Mouse (Mus musculus) midbrain, embryonic 15.5 days (tissue): ENCODE data around the gene Trappc2l. TPM values are rescaled to one million over a fixed set of nuclear protein-coding genes. Genes with fewer than 3 reads are reported as not detected.
A peak's percentile ranks its signal among the peaks of the same experiment; 100 is the strongest.

Experiments used
- ATAC-seq: fragments of 200-750 bp; cut with Nextera tagmentation; replicated peaks from 2 replicates; pipeline ENCODE4 v1.8.0; 2017; ENCODE audit warnings: moderate TSS enrichment
- H3K27ac ChIP-seq: fragments of 300-500 bp; sonication (generic); 2 replicates; pipeline ENCODE4 v1.5.1; 2015; ENCODE audit warnings: mild to moderate bottlenecking, inconsistent platforms
- H3K27me3 ChIP-seq: fragments of 300-500 bp; sonication (generic); replicated peaks from 2 replicates; pipeline ENCODE4 v1.6.1; 2015; ENCODE audit warnings: inconsistent platforms
- H3K36me3 ChIP-seq: fragments of 300-500 bp; sonication (generic); replicated peaks from 2 replicates; pipeline ENCODE4 v1.6.1; 2015; ENCODE audit warnings: inconsistent platforms
- H3K4me1 ChIP-seq: fragments of 300-500 bp; sonication (generic); 2 replicates; pipeline ENCODE4 v1.6.1; 2015; ENCODE audit warnings: inconsistent platforms
- H3K4me2 ChIP-seq: fragments of 300-500 bp; sonication (generic); 2 replicates; pipeline ENCODE4 v1.6.1; 2015; ENCODE audit warnings: inconsistent platforms, mild to moderate bottlenecking, moderate library complexity
- H3K4me3 ChIP-seq: fragments of 300-500 bp; sonication (generic); 2 replicates; pipeline ENCODE4 v1.5.1; 2015; ENCODE audit warnings: mild to moderate bottlenecking, inconsistent platforms
- H3K9ac ChIP-seq: fragments of 300-500 bp; sonication (generic); 2 replicates; pipeline ENCODE4 v1.6.1; 2015; ENCODE audit warnings: mild to moderate bottlenecking, inconsistent platforms
- H3K9me3 ChIP-seq: fragments of 300-500 bp; sonication (generic); 2 replicates; pipeline ENCODE4 v1.6.1; 2016; ENCODE audit warnings: inconsistent platforms
- whole genome bisulfite sequencing: fragments of 180-500 bp; shearing (Covaris S2); methylation state at CpG from one replicate; pipeline ENCODE4 v1.1.7; 2015; ENCODE audit warnings: mixed read lengths; 5-methylcytosine and 5-hydroxymethylcytosine counted together
- polyA plus RNA-seq: library from polyadenylated mRNA; unstranded; fragments of >200 nt; fragmentation: Nextera tagmentation; extraction: Ambion mirVana; gene quantifications from 2 replicates; pipeline ENCODE4 v1.2.1, GENCODE M21; 2015

The Trappc2l gene
- polyA plus RNA-seq, 1 experiment from 2014 or later = 120 TPM

DNA sequence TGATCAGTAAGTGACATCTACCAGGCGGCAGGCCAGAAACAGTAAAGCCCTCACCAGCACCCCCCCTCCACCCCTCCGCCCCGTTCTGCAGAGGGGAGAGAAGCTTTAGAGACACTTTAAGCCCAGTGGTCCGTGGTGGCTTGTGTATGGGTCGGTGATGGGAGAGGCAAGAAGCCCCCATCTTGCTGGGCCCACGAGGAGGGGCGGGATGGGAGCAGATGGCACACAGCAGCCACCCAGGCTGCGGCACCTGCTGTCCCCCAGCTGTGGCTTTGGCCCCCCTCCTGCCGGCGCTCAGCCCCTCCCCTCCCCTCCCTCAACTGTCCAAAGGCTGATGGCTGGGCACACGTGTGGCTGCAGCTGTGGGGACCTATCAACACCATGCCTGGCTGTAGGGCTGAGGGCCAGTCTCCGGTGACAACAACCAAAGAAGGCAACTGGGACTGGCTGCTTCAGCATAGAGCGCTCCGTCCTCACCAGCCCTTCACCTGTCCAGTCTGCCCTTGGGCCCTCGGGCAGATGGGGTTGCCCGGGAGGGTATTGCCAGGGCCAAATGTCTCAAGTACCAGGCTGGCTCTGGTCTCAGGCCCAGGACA is 40.0 kb downstream of the Trappc2l start:
- H3K4me1 ChIP-seq = peaks cover 11% of the 10 kb centered on the region; the same call in 1 of the 2 replicates
- no peak for ATAC-seq

DNA sequence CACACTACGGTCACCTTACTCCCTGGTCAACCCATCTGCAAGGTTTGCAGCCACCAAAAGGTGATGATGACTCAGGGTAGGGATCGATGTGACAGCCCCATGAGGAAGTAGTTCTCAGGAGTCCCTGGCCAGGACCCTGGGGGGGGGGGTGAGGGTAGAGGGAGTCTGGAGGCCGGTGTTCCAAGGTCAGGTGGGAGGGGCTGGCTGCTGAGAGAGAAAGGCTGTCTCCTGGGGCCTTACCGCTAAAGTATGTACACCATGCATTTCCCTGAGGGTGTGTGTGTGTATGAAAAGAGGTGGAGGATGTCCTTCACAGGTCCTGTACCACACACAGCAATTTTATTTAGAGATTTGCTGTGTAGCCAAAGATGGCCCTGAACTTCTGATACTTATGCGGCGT is 41.2 kb downstream of the Trappc2l start:
- WGBS = 81% methylated on average over 6 of the region's 6 CpGs
- no peaks in the 10 kb centered on the region for H3K27me3 ChIP-seq
- H3K4me2 ChIP-seq = no peak overlapping the region
- no peak overlapping the region for H3K4me3 ChIP-seq
- ATAC-seq = no peak
- no peak overlapping the region for H3K27ac ChIP-seq
- H3K4me1 ChIP-seq = peaks cover 14% of the 10 kb centered on the region
- no peak overlapping the region for H3K9ac ChIP-seq
- H3K9me3 ChIP-seq = no peaks in the 10 kb centered on the region
- peaks cover 5% of the 10 kb centered on the region; the same call in 1 of the 2 replicates for H3K36me3 ChIP-seq

More for the DNA sequence above, 40.0 kb downstream of the Trappc2l start:
- Histone ChIP-seq H3K4me2 (no peak overlapping the region), H3K27ac (no peak overlapping the region), H3K27me3 (no peaks in the 10 kb centered on the region), H3K36me3 (peaks cover 11% of the 10 kb centered on the region; the same call in 1 of the 2 replicates), H3K9ac (no peak overlapping the region), H3K9me3 (no peaks in the 10 kb centered on the region), H3K4me3 (no peak overlapping the region)
- WGBS = 59% methylated on average over 16 of the region's 16 CpGs

DNA sequence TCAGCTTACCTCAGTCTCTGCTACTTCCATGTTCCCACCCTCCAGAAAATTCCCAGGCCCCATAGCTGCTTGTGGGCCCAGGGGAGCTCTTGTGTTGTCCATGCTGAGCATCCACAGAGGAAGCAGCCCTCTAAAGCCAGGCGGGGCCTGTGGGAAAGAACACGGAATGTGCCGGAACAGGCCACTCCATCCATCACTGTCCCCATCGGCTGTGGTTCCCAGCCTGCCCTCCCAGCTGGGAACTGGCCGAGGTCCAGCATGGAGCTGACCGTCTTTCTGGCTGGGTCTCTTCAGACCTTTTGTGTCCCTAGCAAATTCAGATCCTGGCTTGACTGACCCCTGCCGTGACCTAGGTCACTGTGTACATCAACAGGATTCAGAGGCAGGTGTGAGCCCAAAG is 43.3 kb downstream of the Trappc2l start:
- Histone ChIP-seq H3K36me3 (no peaks in the 10 kb centered on the region), H3K27ac (no peak overlapping the region), H3K9me3 (no peaks in the 10 kb centered on the region), H3K4me1 (peaks cover 14% of the 10 kb centered on the region), H3K4me3 (no peak overlapping the region), H3K9ac (no peak overlapping the region), H3K4me2 (no peak overlapping the region), H3K27me3 (no peaks in the 10 kb centered on the region)
- WGBS = 79% methylated on average over 7 of the region's 7 CpGs
- ATAC-seq = no peak

DNA sequence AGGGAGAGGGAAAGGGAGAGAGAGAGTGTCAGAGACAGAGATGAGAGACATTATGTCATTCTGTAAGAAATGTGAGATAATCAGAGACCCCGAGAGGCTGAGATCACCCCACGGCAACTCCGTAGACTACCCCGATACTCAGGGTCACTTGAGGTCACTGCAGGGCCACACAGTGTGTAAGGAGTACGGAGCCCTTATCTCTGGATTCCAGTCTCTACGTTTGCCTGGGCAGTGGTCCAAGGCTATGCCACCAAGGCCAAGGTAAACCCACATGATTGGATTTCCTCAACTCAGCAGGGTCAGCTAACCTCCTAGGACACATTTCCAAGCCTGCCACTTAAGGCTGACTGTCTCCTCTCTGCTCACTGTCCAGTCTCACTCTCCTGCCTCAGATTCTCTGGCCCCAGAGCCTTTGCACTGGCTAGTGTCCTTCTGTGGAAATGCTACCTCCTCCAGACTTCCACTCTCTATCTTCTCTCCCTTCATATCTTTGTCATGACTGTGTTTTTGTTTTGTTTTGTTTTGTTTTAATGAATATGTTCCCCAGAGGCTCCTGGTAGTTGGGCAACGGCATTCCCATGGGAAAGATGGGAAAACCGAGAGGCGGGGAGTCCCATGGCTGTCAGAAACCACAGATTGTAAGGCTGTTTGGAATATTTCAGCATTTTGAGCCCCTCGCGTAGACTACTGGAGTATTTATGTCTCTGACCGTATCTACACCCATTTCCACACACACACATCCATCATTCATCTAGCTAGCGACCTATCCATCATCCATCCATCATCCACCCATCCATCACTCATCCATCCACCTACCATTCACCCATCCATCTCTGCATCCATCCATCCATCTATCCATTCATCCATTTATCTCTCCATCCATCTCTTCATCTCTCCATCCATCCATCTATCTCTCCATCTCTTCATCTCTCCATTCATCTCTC is 44.9 kb downstream of the Trappc2l start:
- no peak for ATAC-seq

DNA sequence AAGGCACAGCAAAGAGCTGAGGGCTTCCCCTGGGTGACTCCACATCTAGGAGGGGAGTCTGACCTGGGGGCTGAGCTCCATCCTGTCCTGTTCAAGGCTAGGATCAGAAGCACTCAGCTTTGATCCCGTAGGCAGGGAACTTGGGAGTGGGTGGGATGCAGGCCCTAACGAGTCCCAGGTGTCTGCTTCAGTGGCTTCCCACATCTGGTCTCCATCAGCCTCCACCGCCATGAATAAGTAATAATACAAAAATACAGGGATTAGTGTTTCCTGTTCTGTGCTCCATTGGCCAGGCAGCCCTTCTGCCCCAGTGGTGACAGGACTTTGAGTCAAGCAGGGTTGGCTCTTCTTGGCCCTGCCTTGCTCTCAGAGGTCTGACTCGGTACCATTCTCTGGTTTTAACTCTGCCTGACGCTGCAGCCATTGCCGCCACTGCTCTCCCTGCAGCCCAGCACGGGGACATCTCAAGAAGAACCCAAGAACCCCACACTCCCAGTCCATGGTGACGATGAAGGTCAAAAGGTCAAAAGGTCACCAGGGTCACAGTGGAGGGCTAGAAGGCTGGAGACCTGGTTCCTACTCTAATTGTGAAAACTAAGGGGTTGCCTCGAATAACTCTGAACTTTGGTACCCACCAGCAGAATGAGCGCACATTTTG is 46.8 kb downstream of the Trappc2l start:
- H3K27ac ChIP-seq = no peak overlapping the region
- ATAC-seq = no peak
- H3K9me3 ChIP-seq = no peaks in the 10 kb centered on the region
- H3K36me3 ChIP-seq = no peaks in the 10 kb centered on the region
- WGBS = 70% methylated on average over 10 of the region's 10 CpGs
- H3K4me2 ChIP-seq = no peak overlapping the region
- H3K4me1 ChIP-seq = peaks cover 17% of the 10 kb centered on the region; the same call in 1 of the 2 replicates
- no peaks in the 10 kb centered on the region for H3K27me3 ChIP-seq
- H3K9ac ChIP-seq = no peak overlapping the region
- H3K4me3 ChIP-seq = no peak overlapping the region

More for the DNA sequence above, 44.9 kb downstream of the Trappc2l start:
- no peak overlapping the region for H3K27ac ChIP-seq
- no peaks in the 10 kb centered on the region for H3K27me3 ChIP-seq
- no peak overlapping the region for H3K9ac ChIP-seq
- WGBS = 88% methylated on average over 13 of the region's 13 CpGs
- no peaks in the 10 kb centered on the region for H3K36me3 ChIP-seq
- no peak overlapping the region for H3K4me2 ChIP-seq
- H3K4me3 ChIP-seq = no peak overlapping the region
- H3K9me3 ChIP-seq = no peaks in the 10 kb centered on the region
- peaks cover 16% of the 10 kb centered on the region for H3K4me1 ChIP-seq

DNA sequence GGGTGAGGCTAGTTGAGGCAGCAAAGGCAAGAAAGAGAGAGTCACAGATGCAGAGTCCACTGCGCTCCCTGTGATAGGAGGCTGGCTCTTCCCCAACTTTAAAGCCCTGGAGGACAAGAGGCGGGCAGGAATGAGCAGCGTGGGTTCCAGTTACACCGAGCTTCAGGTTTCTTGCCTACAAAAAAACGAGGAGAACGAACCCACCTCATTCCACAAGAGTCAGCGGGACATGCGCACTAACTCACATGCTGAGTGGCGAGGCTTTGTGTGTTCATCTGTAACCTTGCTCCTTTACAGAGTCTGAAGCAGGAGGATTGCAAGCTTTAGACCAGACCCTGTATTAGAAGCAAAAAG is 47.3 kb downstream of the Trappc2l start:
- no peak for ATAC-seq
- peaks cover 21% of the 10 kb centered on the region for H3K4me1 ChIP-seq
- no peak overlapping the region for H3K4me3 ChIP-seq
- no peaks in the 10 kb centered on the region for H3K36me3 ChIP-seq
- no peak overlapping the region for H3K4me2 ChIP-seq
- H3K27me3 ChIP-seq = no peaks in the 10 kb centered on the region
- no peak overlapping the region for H3K9ac ChIP-seq
- H3K9me3 ChIP-seq = no peaks in the 10 kb centered on the region
- H3K27ac ChIP-seq = no peak overlapping the region
- WGBS = 80% methylated on average over 9 of the region's 9 CpGs

DNA sequence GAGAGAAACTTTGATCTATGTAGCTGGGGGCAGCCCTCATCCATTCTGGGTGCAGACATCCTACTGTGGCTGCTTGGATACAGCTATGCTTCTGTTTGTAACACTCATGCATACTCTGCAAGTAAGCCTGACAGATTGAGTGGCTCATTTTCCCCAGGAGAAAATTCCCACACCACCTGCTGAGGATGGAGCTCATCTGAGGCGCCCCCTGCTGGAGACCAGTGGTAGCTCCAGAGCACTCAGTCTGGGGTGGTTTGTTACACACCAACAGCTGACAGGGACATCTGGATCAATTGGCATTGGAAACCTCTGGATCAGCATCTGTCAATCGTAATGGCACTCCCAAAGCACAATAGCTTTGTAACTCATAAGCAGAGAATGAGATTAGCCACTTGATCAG is 48.6 kb downstream of the Trappc2l start:
- ATAC-seq = no peak
- H3K27ac ChIP-seq = no peak overlapping the region
- no peak overlapping the region for H3K4me3 ChIP-seq
- peaks cover 32% of the 10 kb centered on the region for H3K4me1 ChIP-seq
- H3K9ac ChIP-seq = no peak overlapping the region
- H3K4me2 ChIP-seq = no peak overlapping the region
- WGBS = 75% methylated on average over 2 of the region's 2 CpGs
- H3K36me3 ChIP-seq = no peaks in the 10 kb centered on the region
- no peaks in the 10 kb centered on the region for H3K9me3 ChIP-seq
- no peaks in the 10 kb centered on the region for H3K27me3 ChIP-seq

DNA sequence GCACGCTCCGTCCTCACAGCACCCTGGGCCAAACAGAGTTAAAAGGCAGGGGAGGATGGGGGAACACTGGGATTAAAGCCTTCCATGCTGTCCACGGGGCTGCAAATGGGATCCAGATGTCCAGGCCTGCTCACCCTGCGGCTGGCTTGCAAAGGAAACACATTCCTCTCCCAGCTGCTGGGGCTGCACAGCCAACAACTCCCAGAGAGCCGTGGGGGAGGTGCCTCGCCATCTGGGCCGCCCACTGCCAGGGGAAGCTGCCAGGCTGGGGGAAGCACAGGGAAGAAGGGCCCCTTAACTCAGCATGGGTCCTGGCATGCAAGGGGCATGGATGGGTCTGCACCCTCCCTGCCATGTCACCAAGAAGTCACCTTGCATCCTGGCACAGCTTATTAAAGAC is 49.7 kb downstream of the Trappc2l start:
- no peak for ATAC-seq
- H3K4me2 ChIP-seq = no peak overlapping the region
- no peak overlapping the region for H3K4me3 ChIP-seq
- no peaks in the 10 kb centered on the region for H3K36me3 ChIP-seq
- peaks cover 43% of the 10 kb centered on the region for H3K4me1 ChIP-seq
- WGBS = 45% methylated on average over 7 of the region's 7 CpGs
- no peak overlapping the region; the same call in 1 of the 2 replicates for H3K27ac ChIP-seq
- no peaks in the 10 kb centered on the region for H3K27me3 ChIP-seq
- no peak overlapping the region for H3K9ac ChIP-seq
- no peaks in the 10 kb centered on the region for H3K9me3 ChIP-seq

DNA sequence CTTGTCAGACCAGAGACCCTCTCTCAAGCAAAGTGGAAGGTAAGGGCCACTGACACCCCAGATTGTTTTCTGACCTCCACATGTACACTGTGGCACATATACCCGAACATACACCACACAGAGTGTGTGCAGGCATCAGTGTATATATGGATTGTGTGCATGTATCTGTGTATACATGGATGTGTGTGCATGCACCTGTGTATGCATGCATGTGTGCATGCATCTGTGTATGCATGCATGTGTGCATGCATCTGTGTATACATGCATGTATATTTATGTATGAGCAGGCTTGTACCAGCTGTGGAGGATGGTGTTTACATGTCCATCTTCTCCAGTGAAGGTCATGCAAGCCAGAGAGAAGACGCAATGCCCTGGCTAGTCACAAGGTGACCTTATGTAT is 50.5 kb downstream of the Trappc2l start:
- ATAC-seq = no peak
- no peaks in the 10 kb centered on the region for H3K36me3 ChIP-seq
- no peaks in the 10 kb centered on the region for H3K27me3 ChIP-seq
- no peak overlapping the region for H3K27ac ChIP-seq
- H3K4me2 ChIP-seq = no peak overlapping the region
- H3K9ac ChIP-seq = no peak overlapping the region
- H3K9me3 ChIP-seq = no peaks in the 10 kb centered on the region
- no peak overlapping the region for H3K4me3 ChIP-seq
- H3K4me1 ChIP-seq = peaks cover 50% of the 10 kb centered on the region
- WGBS = 85% methylated on average over 2 of the region's 2 CpGs

DNA sequence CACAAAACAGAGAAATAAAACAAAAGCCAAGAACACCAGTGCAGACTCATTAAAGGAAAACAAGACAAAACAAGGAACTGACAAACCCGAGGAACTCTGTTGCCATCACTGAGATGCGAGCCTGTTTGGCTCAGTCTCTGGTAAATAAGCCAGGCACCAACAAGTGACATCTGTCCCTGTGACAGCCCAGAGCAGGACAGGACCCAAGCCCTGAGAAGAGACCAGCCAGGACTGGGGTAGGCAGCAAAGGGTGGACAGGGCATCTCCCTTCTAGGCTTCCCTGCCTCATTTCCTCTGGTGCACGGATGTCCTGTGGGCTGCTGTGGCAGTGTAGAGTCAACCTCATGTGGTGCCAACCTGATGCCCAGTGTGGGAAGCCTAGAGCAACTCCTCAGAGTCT is 51.7 kb downstream of the Trappc2l start:
- Histone ChIP-seq H3K27ac (no peak overlapping the region), H3K27me3 (no peaks in the 10 kb centered on the region), H3K4me3 (no peak overlapping the region), H3K4me2 (no peak overlapping the region), H3K9ac (no peak overlapping the region), H3K4me1 (peaks cover 57% of the 10 kb centered on the region), H3K36me3 (no peaks in the 10 kb centered on the region), H3K9me3 (no peaks in the 10 kb centered on the region)
- 82% methylated on average over 3 of the region's 3 CpGs for WGBS
- ATAC-seq = no peak

DNA sequence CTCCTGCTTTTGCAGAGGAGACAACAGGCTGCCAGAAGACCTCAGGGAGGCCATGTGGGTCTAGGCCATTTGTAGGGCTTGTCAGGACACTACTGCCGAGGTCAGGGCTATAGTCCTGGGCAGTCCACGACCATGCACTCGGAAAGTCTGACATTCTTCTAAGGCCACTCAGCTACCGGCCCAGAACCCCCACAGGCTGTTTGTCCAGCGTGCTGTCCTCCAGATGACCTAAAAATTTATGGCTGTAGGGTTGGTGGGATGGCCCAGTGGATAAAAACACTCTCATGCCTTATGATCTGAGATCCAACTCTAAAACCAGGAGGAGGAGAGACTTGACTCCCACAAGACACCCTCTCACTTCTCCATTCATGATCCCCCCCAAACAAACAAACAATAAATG is 52.2 kb downstream of the Trappc2l start:
- Histone ChIP-seq H3K4me3 (no peak overlapping the region), H3K9me3 (no peaks in the 10 kb centered on the region), H3K36me3 (no peaks in the 10 kb centered on the region), H3K4me2 (no peak overlapping the region), H3K27ac (no peak overlapping the region), H3K27me3 (no peaks in the 10 kb centered on the region), H3K9ac (no peak overlapping the region), H3K4me1 (peaks cover 57% of the 10 kb centered on the region)
- WGBS = 70% methylated on average over 5 of the region's 5 CpGs
- no peak for ATAC-seq

DNA sequence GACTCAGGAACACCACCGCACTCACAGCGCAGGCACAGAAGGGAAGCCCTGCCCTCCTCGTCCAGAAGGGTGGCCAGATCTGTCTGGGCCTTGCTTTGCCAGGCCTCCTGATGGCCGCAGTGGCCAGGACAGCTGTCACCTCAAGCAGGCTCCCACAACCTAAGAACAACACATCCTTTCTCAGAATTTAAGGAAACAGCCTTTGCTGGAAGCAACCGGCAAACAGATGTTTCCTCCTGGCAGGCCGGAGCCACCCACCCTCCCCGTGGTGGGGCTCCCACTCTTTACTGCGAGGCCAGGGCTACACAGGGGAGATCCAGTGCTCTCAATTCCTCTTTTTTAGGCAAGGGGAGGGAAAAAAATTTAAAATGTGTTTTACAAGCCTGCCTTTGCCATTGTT is 53.8 kb downstream of the Trappc2l start:
- ATAC-seq = peak; percentile 44; the same call in 1 of the 2 replicates

More for the DNA sequence above, 53.8 kb downstream of the Trappc2l start:
- 53% methylated on average over 8 of the region's 8 CpGs for WGBS
- Histone ChIP-seq H3K27me3 (no peaks in the 10 kb centered on the region), H3K4me3 (no peak overlapping the region), H3K27ac (peak overlapping the region; percentile 40), H3K4me1 (peaks cover 65% of the 10 kb centered on the region), H3K36me3 (no peaks in the 10 kb centered on the region), H3K9me3 (no peaks in the 10 kb centered on the region), H3K4me2 (no peak overlapping the region), H3K9ac (no peak overlapping the region)
